Mouse (Mus musculus): ENCODE results near the gene Far1. TPM values are rescaled to one million over a fixed set of nuclear protein-coding genes. Genes with fewer than 3 reads are reported as not detected.

The Far1 gene
- polyA plus RNA-seq (2012; ENCODE audit: low replicate concordance) = 4.2 and 4.6 TPM in 2 replicates

GRCm38 (mm10) chr7:113513286-113513962 lies at the start of gene Far1:
Far1 (plus strand) TSS chr7:113513834.

Other genes starting within 250 kb of the Far1 start
- gene Btbd10, start 144.4 kb upstream of the Far1 start, polyA plus RNA-seq (2012; ENCODE audit: low replicate concordance) = 6.5 and 9.6 TPM in 2 replicates
- not detected in 2 replicates for gene Pth, start 125.3 kb upstream of the Far1 start, polyA plus RNA-seq (2012; ENCODE audit: low replicate concordance)